Mouse (Mus musculus): Measurements from ENCODE around the gene Klf15.

Klf15 gene

DNA sequence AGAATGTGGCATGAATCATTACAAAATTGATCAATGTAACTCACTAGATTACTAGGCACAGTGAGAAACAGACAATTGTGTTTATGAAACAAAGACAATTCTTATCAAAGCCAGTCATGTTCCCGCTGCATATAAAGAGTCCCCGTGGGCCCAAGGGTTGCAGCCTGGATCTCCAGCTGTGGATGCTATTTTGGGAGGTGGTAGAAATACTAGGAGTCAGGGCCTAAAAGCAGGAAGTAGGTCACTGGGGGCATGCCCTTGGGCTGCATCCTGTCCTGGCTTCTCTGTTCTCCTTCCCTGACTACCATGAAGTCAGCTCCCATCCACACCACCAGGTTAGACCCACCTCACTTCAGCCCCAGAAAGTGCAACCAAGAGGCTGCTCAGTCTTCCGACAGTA, 33.8 kb downstream of the Klf15 start:
- POLR2A ChIA-PET: interaction anchor here in 3 of 4 experiments (0.6 to 6.4 kb wide), 10 partner anchors 10 to 875 kb away, joined by 3 to 48 read pairs (median 7); partner anchors contain the start of gene Aldh1l1 (in 1 of the 3)
- CTCF ChIA-PET: interaction anchor here in 1 of 4 experiments (1.2 kb wide), 1 partner anchor 41 kb away, joined by 4 read pairs; no protein-coding TSS in a partner anchor

DNA sequence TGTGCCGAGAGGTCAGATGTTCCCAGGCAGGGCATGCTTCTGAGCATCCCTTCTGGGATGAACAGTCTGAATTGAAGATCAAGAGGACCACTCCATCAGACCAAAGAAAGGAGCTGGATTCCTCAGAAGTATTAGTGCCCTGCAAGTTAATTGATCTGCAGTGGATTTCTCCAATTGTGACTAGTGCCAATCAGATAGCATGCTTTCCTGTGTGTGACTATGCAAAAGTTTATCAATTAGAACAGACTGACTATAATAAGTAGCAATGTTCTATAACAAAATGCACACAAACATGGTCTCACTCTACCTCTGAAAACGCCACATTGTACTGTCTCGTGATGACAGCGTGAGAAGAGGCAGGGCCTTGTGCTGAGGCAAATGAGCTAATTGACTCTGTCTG, 37.1 kb downstream of the Klf15 start:
- ChIA-PET CTCF (interaction anchor here in 2 of 4 experiments (0.6 kb wide), 2 partner anchors 65 to 73 kb away, joined by 3 to 5 read pairs; no protein-coding TSS in a partner anchor), POLR2A (interaction anchor here (0.6 to 6.4 kb wide), 11 partner anchors 7 to 48 kb away, joined by 3 to 48 read pairs (median 3); partner anchors contain the start of gene Aldh1l1 (in 1 of the 4))

DNA sequence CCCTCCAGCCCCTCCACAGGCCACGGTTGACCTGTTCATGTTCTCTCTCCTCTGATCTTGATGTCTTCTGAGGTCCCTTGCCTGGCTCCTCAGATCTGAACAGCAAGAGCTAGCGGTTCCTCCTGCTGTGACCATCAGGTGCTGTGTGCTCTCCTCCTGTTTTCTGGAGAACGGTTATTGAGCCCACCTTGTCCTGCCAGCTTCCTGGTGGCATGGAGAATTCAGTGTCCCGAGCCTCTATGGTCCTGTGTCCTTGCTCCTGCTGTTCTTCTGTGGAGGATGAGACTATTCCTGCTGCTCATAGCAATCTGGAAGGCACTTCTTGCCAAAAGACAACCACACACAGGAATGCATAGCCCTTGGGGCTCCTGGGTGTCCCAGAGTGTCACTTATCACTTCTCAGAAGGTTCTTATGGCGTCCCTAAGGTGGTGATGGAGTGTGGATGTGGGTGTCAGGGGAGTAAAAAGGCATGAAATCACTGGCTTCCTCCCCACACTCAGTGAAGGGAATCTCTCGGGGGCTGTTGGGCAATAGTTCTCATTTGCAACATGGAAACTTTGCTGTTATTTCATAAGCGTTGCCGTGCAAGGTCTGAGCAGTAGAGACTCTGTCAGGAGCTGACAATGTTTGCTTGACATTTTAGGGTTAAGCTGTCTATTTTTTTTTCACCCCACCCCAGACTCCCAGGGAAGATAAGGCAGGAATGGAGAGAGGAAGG, 39.0 kb downstream of the Klf15 start:
- CTCF ChIA-PET: interaction anchor here in 1 of 4 experiments (1.1 kb wide), 1 partner anchor 104 kb away, joined by 3 read pairs; no protein-coding TSS in a partner anchor

DNA sequence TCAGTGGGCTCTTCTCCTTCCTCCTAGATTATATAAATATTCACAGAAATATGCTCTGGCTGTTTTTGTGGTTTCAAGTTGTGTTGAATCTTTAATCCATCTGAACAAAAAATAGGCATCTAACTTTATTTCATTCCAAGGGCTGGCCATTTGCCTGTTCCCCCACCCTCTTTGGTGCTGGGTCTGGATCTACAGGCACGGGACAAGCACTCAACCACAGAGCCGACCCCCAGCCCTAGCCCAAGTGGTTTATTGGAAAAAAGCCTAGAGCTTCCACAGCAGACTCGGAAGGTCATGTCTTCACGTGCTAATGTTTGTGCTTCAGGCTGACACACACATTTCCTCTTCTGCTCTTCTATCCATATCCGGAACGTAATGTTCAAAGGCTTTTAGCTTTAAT, 43.5 kb downstream of the Klf15 start:
- ChIA-PET CTCF (no interaction called here), POLR2A (interaction anchor here in 2 of 4 experiments (0.9 to 12.4 kb wide), 27 partner anchors 9 to 137 kb away, joined by 3 to 134 read pairs (median 15); partner anchors contain the start of genes Cfap100 (in 2 of the 2), Aldh1l1 (in 1 of the 2) and Zxdc (in 1 of the 2))

More for the DNA sequence above, 39.0 kb downstream of the Klf15 start:
- POLR2A ChIA-PET: interaction anchor here in 1 of 4 experiments (1.3 kb wide), 1 partner anchor 10 kb away, joined by 3 read pairs; no protein-coding TSS in a partner anchor

DNA sequence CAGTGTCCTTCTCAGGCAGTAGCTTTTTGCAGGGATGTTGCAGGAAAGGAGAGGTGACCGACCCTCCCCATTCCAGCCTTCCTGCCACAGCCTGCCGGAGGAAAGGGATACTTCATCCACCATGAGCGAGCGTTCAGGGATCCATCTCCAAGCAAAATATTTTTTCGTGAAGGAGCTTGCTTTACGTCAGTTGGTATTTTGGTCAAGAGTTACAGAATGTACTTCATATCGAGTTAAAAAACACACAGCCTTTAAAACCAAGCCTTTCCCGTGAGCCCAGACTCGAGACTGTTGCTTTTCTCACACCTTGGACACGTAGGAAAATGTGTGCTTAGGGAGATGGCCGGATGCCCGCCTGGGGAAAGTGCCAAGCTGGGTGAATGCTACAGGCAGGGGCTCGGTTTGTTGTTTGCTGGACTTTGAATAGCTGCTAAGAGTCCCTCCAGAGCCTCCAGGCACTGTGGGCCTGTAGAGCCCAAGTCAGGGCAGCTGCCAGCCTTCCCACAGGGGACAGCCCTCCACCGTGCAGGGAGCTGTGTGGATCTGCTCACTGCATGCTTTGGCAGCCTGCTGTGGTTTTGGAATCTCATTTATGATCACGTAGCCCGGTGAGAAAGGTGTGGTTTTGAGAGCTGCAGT, 44.4 kb downstream of the Klf15 start:
- ChIA-PET POLR2A (interaction anchor here in 3 of 4 experiments (0.8 to 12.4 kb wide), 51 partner anchors 8 to 863 kb away, joined by 3 to 134 read pairs (median 5); partner anchors contain the start of genes Cfap100 (in 2 of the 3), Aldh1l1 (in 1 of the 3), Klf15 (in 1 of the 3) and Txnrd3 (in 1 of the 3)), CTCF (interaction anchor here in 2 of 4 experiments (0.5 to 1.0 kb wide), 2 partner anchors 79 to 85 kb away, joined by 3 read pairs; partner anchors contain the start of gene Cfap100 (in 1 of the 2))

DNA sequence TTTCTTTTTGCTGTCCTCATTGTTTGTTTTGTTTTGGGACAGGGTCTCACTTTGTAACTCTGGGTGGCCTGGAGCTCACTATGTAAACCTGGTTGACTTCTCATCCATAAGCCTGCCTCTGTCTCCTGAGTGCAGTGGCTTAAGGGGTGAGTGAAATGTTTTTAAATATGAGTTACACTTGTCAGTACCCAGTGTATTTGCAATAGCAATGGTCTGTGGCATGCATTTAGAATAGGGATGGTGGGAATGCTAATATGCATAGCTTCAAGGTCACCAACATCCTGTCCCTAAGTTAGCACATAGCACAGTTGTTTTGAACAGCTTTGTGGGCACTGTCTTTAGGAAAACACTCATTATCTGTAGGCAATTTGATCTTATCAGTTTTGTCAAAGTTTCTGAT, 45.1 kb downstream of the Klf15 start:
- POLR2A ChIA-PET: interaction anchor here in 3 of 4 experiments (0.8 to 12.4 kb wide), 47 partner anchors 8 to 863 kb away, joined by 3 to 134 read pairs (median 6); partner anchors contain the start of genes Aldh1l1 (in 1 of the 3), Cfap100 (in 1 of the 3), Klf15 (in 1 of the 3) and Txnrd3 (in 1 of the 3)
- CTCF ChIA-PET: interaction anchor here in 3 of 4 experiments (0.5 to 1.1 kb wide), 3 partner anchors 27 to 85 kb away, joined by 3 read pairs; partner anchors contain the start of gene Cfap100 (in 1 of the 3)

DNA sequence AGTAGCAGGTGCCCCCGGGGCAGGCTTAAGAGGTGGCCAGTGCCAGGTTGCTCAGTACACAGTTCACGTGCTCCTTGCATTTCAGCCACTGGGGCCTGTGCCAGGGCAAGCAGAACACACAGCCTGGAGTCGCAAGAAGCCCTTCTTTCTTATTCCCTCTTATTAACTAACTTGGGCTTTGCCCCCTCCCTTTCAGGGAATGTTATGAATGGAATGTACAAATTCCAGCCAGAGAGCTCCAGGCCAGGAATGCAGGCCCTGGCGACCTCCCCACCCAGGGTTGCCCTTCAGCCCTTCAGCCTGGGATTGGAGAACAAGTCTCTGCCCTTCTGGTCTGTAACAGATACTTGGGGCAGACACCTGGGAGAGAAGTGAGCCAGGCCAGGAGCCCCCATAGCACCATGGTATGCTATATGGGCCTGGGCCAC, 45.8 kb downstream of the Klf15 start:
- ChIA-PET POLR2A (interaction anchor here in 3 of 4 experiments (0.7 to 12.4 kb wide), 48 partner anchors 8 to 864 kb away, joined by 3 to 134 read pairs (median 6); partner anchors contain the start of genes Aldh1l1 (in 1 of the 3), Cfap100 (in 1 of the 3) and Txnrd3 (in 1 of the 3)), CTCF (interaction anchor here in 3 of 4 experiments (0.6 to 1.1 kb wide), 4 partner anchors 17 to 60 kb away, joined by 3 to 4 read pairs (median 3); no protein-coding TSS in a partner anchor)

DNA sequence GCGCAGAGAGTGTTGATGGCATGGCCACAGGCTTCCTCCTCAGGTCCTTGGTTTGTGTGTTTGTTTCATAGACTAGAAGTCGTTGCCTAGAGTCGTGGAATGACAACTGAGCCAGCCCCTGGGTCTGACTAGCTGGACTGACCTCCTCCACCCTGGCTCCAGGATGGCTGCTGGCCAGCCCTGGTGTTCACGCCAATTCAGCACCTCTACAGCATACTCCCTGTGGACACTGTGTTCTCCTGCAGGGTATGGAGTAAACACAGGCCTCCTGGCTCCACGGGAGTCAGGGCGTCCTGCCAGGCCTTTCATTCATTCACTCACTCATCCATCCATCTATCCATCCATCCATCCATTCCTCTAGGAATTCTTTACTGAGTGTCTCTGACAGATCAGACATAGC, 46.7 kb downstream of the Klf15 start:
- POLR2A ChIA-PET: interaction anchor here in 2 of 4 experiments (0.6 to 12.4 kb wide), 12 partner anchors 11 to 865 kb away, joined by 3 to 134 read pairs (median 16); partner anchors contain the start of gene Aldh1l1 (in 1 of the 2)
- CTCF ChIA-PET: interaction anchor here in 1 of 4 experiments (0.9 kb wide), 1 partner anchor 87 kb away, joined by 3 read pairs; no protein-coding TSS in a partner anchor

DNA sequence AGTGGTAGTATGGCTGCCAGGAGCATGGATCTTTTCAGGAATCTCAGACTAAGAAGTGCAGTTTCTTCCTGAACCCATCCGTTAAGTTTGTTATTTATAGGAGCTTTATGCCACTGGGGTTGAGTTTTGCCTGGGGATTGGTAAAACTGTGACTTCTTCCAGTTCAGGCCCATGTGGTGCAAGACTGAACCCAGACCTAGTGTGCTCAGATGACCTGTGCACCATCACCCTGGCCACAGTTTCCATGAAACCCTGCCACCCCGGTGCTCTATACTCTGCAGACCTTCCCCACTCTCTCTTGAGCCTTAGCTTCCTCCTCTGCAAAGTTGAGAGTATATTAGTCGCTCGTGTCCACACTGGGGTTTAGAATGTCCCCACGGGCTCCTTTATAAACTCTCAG, 50.0 kb downstream of the Klf15 start:
- ChIA-PET POLR2A (interaction anchor here in 3 of 4 experiments (0.6 to 12.4 kb wide), 35 partner anchors 8 to 629 kb away, joined by 3 to 134 read pairs (median 7); partner anchors contain the start of genes Aldh1l1 (in 1 of the 3) and Zxdc (in 1 of the 3)), CTCF (interaction anchor here in 3 of 4 experiments (1.0 to 2.5 kb wide), 6 partner anchors 26 to 90 kb away, joined by 3 to 11 read pairs (median 5); no protein-coding TSS in a partner anchor)

DNA sequence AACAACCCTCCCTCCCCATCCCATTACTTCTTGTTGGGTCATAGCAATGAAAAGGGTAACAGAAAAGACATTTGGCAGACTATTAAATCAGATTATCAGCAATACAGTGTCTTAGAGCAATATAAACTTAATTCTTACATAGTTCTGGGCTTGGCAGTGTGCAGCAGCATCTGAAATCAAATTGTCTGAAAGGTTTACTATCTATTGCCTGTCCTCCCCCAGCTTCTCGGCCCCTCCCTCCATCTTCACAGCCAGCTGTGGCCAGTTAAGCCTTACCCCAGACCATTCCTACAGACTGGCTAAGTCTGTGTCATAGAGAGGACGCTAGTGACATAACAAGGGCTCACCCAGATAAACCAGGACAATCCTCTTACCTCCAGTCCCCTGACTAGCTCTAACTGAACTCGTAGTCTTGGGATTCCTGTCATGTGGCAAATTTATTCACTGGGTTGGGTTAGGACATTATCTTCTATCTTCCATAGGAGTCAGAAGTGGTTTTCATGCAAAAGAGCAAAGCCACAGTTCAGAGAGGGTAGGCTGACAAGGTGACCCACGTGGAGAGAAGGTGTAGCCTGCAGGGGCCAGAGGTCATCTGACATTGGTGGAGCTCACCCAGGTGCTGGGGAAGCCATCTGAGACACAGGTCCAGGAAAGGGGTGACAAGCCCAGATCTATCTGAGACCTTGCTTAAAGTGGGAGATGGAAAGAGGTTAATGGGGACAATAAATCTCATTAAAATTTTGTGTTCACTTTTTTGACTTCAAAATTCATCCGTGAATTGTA, 50.9 kb downstream of the Klf15 start:
- ChIA-PET CTCF (interaction anchor here (0.9 to 2.5 kb wide), 13 partner anchors 25 to 186 kb away, joined by 3 to 11 read pairs (median 5); partner anchors contain the start of gene Cfap100 (in 1 of the 4)), POLR2A (interaction anchor here in 3 of 4 experiments (0.6 to 12.4 kb wide), 60 partner anchors 8 to 1197 kb away, joined by 3 to 134 read pairs (median 6); partner anchors contain the start of genes Aldh1l1 (in 2 of the 3), Cfap100 (in 1 of the 3) and Zxdc (in 1 of the 3))

DNA sequence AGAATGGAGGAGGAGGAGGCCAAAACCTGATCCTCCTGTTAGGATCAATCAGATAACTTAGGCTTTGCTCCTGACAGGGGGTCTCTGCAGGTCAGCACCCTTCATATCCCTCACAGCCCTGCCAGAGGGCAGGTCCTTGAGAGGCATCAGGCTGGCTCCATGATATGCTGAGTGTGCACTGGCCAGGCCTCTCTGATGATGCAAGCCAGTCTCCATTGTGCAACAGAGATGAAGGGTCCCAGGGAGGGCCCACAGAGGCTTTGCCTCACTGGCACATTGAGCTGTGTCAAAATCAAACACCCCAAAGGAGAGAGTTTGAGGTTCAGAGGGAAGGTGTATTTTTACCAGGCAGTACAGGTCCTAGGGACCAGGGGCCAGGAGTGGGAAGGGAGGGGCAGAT, 52.0 kb downstream of the Klf15 start:
- ChIA-PET POLR2A (interaction anchor here (0.6 to 12.4 kb wide), 35 partner anchors 8 to 1196 kb away, joined by 3 to 134 read pairs (median 4); partner anchors contain the start of genes Aldh1l1 (in 1 of the 4), Cfap100 (in 1 of the 4) and Zxdc (in 1 of the 4)), CTCF (interaction anchor here in 3 of 4 experiments (0.6 to 2.5 kb wide), 12 partner anchors 38 to 187 kb away, joined by 3 to 11 read pairs (median 4); partner anchors contain the start of gene Cfap100 (in 2 of the 3))

DNA sequence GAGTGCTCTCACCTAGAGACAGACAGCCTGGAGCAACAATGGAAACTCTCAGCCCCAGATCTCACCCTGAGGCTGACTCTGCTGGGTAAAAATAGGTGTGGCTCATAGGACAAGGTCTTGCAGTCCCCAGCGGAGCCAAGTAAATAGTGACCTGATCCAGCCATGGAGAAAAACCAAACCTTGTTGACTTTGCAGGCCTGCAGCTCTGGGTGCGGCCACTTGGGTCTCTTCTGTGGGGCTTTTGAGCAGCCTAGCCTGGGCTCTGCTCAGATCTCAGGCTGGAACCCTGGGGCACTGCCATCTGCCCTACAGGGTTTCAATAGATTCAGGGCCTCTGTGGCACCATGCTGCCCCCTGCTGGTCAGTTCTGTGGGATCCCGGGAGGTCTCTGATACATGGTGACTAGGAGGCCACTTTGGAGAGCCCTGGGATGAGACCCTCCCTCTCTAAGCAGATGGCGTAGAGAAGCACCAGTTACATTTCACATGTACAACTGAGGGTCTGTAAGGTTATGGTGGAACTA, 52.6 kb downstream of the Klf15 start:
- CTCF ChIA-PET: interaction anchor here in 3 of 4 experiments (0.6 to 2.5 kb wide), 10 partner anchors 36 to 92 kb away, joined by 3 to 11 read pairs (median 4); partner anchors contain the start of gene Cfap100 (in 1 of the 3)

DNA sequence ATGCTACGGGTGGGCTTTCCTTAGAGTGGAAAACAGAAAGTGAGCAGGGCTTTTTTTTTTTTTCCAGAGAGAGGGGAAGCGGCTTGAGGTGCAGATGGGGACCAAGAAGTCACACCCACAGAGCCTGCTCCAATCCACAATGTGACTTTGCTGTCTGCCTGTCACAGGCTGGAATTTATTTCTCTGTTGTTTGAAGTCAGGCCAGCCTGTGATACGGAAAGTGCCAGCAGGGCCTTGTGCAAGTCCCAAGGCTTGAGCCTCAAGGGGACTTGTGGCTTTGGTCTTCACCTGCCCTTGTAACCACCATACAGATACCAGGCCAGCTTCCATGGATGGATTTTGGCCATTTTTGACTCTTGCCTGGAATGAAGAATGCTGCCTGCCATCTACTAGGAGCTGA, 56.5 kb downstream of the Klf15 start:
- ChIA-PET POLR2A (interaction anchor here in 3 of 4 experiments (0.7 to 4.3 kb wide), 13 partner anchors 10 to 96 kb away, joined by 3 to 22 read pairs (median 3); no protein-coding TSS in a partner anchor), CTCF (interaction anchor here in 1 of 4 experiments (0.7 to 1.3 kb wide), 3 partner anchors 17 to 56 kb away, joined by 3 to 4 read pairs (median 3); no protein-coding TSS in a partner anchor)

More for the DNA sequence above, 52.6 kb downstream of the Klf15 start:
- POLR2A ChIA-PET: interaction anchor here (0.6 to 12.4 kb wide), 24 partner anchors 8 to 871 kb away, joined by 3 to 134 read pairs (median 4); partner anchors contain the start of genes Cfap100 (in 1 of the 4), Txnrd3 (in 1 of the 4) and Zxdc (in 1 of the 4)

DNA sequence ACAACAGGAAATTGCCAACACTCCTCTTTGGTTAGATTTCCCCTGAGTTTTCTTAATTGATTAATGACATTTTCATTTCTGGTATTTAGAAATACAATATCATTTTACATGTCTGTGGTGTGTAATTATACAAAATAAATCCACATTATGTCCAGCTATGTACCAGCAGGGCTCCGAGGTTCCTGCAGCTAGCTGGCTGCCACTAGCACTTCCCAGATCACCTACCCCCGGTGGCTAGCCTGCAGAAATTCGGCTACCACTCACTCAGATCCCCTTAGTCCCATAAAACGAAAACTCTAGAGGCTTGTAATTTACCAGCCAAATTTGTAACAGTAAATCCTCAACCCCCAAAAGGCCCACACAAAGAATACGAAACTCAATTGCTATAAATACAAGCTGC, 57.0 kb downstream of the Klf15 start:
- ChIA-PET CTCF (interaction anchor here in 1 of 4 experiments (0.7 to 1.3 kb wide), 3 partner anchors 17 to 56 kb away, joined by 3 to 4 read pairs (median 3); no protein-coding TSS in a partner anchor), POLR2A (interaction anchor here in 3 of 4 experiments (0.6 to 4.3 kb wide), 19 partner anchors 9 to 279 kb away, joined by 3 to 22 read pairs (median 3); no protein-coding TSS in a partner anchor)

Data from embryonic stem cell, embryonic (primary cell).